Mouse (Mus musculus): ENCODE measurements around the gene Ly6g5b. TPM values are rescaled to one million over a fixed set of nuclear protein-coding genes. Genes with fewer than 3 reads are reported as not detected.
"Not testable (repeated sequence)": the region's sequence is repeated elsewhere in the genome, so short reads cannot be mapped to it uniquely, and the experiment has no call there.

The Ly6g5b gene
- total RNA-seq, 2 experiments from 2014 or later, result 0.59 TPM; not detected in 1

DNA sequence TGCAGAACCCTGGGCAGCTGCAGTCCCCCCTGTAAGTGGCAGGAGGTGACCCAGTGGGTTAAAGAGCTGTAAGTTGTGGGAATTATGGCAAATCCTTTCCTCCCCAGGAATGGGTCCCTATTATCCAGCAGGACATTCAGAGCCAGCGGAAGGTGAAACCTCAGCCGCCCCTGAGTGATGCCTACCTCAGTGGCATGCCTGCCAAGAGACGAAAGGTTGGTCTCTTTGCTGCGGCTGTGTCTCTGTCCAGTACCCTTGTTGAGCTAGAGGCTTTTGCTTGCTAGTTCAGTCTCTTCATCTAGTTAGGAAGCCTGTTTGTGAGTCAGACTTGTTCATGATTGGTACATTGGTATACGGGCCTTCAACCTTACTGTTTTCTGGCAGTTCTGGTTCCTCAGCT is 30.9 kb upstream of the Ly6g5b start:
- intact Hi-C loops (cut with DNase I), result no loop called here

DNA sequence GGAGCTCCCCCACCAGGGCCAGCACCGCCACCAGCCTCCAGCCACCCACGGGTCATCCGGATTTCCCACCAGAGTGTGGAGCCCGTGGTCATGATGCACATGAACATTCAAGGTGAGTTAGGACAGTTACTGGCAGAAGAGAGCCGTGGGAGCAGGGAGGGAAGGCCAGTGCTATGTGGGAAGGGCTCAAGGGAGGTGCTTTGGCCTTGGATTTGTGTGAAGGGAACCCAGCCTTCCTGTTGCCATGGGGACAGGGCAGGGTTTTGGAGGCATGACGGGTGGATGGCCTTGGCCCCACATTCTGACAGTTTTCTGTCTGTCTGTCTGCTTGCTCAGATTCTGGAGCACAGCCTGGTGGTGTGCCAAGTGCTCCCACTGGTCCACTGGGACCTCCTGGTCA is 26.7 kb upstream of the Ly6g5b start:
- no peak for DNase-seq (ENCODE audit: low spot score in 2 of 2)
- intact Hi-C loops (cut with DNase I), result loop anchor here (2.0 kb wide), 1 partner anchor 13 kb away; no protein-coding TSS in a partner anchor

More for the DNA sequence above, 30.9 kb upstream of the Ly6g5b start:
- no peak for DNase-seq (ENCODE audit: low spot score in 2 of 2)

DNA sequence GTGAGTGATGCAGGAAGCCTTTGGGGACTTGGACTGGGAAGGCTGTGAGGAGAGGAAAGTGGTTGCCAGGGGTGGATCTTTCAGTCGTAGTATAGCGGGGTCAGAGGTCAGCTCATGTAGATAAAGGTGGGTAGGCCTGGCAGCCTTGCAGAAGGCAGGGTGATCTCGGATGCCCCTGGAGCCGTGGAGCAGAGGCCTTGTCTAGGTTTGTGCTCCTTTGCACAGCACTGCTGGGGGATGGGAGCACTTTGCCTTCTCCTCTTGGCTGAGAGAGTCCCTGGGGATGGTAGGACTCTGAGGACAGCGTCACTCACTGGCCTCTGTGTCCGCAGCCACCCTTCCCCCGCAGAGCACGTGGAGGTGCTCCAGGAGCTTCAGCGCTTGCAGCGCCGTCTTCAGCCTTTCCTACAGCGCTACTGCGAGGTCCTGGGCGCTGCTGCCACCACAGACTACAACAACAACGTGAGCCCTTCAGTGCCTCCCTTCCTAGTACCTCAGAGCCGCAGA is 25.3 kb upstream of the Ly6g5b start:
- no peak for DNase-seq (ENCODE audit: low spot score in 2 of 2)
- intact Hi-C loops (cut with DNase I), result loop anchor here (2.0 kb wide), 1 partner anchor 14 kb away; no protein-coding TSS in a partner anchor

DNA sequence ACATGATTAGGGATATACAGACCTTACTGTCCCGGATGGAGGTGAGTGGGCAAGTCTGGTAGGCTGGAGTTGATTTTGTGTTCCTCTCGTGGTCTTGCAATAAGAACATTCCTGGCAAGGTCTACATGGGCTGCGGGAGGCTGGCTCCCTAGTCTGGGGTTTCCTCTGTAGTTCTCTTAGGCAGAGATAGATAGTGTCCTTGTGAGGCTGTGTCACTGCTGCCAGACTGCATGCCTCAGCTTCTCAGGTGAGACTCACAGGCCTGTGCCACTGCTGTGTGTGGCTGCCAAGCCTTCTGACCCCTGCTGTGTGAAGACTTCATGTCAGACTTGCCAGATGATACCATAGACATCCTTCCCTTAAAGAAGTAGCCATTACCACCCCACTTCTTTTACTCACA is 24.0 kb upstream of the Ly6g5b start:
- intact Hi-C loops (cut with DNase I), result no loop called here
- no peak for DNase-seq (ENCODE audit: low spot score in 2 of 2)

DNA sequence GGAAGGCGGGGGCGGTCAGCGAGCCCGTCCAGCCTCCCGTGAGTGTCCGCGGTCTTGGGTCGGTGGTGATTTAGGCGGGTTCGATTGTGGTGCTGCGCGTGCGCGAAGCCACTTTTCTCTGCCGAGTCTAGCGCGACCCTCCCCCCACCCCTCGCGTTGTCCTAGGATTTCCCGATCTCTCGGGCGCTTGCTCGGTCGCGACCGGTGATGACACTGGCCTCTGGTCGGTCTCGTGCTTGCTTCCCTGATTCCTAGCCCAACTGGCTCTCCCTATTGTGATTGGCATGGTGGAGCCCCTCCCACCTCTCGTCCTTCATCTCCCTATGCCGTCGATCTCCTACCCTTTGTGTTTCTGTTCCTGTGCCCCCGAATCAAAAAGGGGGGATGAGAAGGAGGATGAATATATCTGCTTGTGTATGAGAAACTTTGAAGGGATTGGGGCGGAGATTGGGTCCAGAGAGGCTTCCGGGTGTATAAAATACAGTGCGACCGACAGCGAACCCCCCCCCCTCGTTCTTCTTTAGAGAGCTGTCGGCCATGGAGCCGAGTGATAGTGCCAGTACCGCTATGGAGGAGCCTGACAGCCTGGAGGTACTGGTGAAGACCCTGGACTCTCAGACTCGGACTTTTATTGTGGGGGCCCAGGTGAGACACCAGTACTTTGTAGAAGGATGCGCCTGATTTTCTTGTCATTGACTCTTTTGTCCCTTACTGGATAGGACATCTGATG is 20.5 kb upstream of the Ly6g5b start:
- intact Hi-C loops (cut with DNase I), result no loop called here
- DNase-seq (ENCODE audit: low spot score in 2 of 2), result peak in 1 of 2 experiments; percentile 89

DNA sequence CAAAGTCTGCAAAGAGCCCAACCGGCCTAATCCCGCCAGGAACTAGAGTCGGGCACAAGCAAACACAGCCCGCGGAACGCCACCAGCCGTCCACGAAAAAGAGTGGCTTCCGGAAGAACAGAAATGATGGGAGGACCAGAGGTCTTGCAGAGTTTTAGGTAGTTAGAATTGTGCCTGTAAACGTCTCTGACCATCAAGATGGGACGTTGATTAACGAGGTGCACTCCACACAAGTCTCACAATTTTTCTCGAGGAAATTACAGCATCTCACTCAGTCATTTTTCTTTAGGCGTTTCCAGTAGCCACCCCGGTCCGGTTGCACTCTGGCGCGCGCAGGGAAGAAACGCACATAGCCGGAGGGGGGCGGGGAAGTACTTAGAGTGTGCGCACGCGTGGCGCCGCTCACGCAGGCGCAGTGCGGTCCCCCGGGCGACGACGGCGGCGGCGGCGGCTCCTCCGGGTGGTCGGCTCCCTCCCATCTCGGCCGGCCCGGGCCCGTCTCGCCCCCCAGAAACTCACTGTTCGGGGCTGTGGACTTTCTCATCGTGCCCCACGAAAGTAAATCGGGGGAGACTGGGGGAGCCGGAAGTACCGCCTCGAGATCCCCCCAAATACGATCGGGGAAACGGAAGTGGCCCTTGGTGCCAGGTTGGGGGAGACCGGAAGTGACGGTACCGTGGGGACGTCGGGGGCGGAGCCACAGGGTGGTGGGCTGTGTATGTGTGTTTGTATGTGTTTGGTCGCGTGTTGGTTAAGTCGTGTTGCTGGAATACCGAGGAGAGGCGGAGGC is 19.8 kb upstream of the Ly6g5b start, which contains the start of gene Bag6:
Gene Bag6 (plus strand): TSS at position 378 of the 790 bp plus-strand sequence.
- DNase-seq (ENCODE audit: low spot score in 2 of 2), result peak; percentile 94 to 96
- intact Hi-C loops (cut with DNase I), result no loop called here

DNA sequence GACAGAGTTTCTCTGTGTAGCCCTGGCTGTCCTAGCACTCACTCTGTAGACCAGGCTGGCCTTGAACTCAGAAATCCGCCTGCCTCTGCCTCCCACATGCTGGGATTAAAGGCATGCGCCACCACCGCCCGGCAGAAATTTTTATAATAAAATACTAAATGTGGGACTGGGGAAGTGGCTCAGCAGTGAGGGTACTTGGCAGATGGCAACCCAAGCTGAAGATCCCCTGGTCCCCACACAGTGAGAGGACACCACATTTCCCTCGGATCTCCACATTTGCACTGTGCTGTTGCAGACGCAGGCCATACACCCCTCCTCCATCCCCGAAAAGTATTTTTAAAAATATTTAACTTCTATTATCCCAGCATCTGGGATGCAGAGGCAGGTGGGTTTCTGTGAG is 18.3 kb upstream of the Ly6g5b start:
- DNase-seq (ENCODE audit: low spot score in 2 of 2), result no peak

DNA sequence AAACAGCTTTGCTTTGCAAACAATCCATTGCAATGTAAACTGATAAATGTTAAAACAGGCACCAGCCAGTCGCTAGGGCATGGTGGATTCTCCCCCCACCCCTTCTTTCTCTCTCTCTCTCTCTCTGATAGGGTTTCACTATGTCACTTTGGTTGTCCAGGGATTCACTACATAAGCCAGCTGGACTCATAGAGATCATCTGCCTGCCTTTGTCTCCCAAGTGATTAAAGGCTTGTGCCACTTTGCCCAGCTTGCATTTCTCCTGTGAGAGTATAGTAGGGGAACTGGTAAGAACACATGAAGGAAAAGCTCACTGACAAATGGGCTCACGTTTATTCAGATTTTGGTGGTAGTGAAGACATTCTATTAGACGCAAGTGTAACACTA is 16.9 kb upstream of the Ly6g5b start:
- intact Hi-C loops (cut with DNase I), result no loop called here
- DNase-seq (ENCODE audit: low spot score in 2 of 2), result no peak

More for the DNA sequence above, 18.3 kb upstream of the Ly6g5b start:
- intact Hi-C loops (cut with DNase I), result no loop called here

DNA sequence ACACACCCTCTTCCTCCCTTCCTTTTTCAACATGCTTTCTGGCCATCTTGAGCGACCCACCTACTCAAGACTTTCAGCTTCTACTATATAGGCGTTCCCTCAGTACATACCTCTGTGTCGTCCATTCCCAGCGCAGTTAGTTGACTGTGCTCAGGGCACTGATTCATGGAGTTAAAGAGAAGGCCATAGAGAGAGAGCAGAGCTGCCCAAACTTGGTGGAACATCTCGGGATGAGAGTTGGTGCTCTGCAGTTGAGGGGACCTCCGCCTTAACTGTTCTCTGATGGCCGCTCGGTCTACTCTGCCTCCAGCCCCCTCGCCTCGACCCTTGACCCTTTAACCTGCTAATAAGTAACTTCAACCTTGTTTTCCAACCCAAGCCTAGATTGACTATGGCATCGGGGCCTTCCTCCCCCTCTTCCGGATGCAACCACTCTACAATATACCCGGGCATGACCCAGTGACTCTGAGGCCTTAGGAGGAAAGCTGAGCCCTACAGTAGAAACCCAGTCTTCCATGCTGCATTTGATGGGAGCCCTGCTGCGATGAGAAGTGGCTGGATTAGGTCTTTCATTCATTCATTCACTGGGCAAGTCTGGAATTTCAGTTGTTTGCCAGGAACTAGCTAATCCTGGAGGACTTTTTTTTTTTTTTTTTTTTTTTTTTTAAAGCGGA is 16.4 kb upstream of the Ly6g5b start, which contains the start of gene Apom:
Gene Apom (minus strand): TSS at position 551 of the 674 bp plus-strand sequence.
- no peak for DNase-seq (ENCODE audit: low spot score in 2 of 2)
- intact Hi-C loops (cut with DNase I), result no loop called here

DNA sequence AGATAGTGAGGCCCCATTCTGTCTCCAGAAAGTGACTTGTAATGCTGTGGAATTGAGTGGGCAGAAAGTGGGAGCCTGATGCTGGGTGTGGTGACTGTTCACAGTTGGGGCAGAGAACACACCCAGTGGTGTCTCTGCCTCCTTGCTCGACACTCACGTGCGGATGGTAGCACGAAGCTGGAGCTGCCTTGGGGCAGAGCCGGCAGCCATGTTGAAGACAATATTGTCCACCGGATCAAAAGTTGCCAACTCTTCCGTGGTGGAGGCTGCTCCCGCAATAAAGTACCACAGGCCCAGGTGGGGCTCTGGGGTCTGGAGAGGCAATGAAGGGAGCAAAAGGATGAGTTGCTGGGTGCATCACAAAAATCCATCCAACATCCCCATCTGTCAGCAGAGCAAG is 15.8 kb upstream of the Ly6g5b start:
- intact Hi-C loops (cut with DNase I), result no loop called here
- no peak for DNase-seq (ENCODE audit: low spot score in 2 of 2)

DNA sequence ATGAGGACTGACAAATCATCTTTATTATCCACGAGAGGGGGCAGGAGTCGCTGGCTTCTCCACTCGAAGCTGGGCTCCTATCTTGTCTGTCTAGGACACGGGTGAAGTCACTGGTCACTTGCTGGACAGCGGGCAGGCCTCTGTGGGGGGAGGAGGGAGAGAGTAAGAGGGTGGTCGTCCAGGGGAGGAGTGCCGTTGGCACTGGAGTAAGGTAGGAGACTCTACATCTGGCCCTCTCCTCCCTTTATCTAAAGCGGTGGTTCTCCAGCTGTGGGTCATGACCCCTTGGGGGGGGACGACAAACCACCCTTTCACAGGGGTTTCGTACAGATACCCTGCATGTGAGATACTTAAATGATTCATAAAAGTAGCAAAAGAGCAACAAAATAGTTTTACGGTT is 13.8 kb upstream of the Ly6g5b start:
- no peak for DNase-seq (ENCODE audit: low spot score in 2 of 2)
- intact Hi-C loops (cut with DNase I), result no loop called here

DNA sequence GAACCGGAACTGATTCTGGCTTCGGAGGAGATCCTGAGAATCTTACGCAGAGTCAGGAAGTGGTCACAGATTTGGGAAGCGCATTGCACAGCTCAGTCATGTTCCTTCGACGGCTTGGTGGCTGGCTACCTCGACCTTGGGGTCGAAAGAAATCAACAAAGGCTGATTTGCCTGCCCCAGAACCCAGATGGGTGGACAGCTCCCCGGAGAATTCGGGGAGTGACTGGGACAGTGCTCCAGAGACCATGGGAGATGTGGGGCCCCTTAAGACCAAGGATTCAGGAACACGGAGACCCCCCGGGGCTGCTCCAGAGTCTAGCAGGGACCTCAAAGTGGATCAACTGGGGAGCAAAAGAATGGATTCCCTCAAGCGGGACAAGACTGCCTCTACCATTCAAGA is 11.8 kb upstream of the Ly6g5b start:
- no peak for DNase-seq (ENCODE audit: low spot score in 2 of 2)
- intact Hi-C loops (cut with DNase I), result no loop called here

DNA sequence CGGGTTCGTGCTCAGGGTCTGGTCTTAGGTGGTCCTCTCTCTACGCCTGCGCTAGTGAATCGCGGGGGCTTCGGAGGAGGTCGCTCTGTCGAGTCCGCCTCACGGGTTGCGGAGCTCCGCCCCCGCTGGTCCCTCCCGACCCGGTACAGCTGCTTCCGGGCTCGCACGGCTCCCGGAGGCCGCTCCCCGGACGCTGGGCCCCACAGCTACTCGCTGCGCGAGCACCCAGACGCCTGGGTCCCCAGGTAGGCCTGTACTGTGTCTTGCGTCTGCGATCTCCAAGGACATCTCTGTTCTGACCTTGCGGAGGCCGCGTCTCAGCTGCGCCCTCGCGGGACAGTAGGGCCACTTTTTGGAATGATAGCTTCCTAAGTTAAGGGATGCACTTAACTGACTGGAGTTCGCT is 11.0 kb upstream of the Ly6g5b start, which contains the start of gene D17H6S53E:
Gene D17H6S53E (plus strand): TSS at position 168 of the 406 bp plus-strand sequence.
- DNase-seq (ENCODE audit: low spot score in 2 of 2), result peak; percentile 31 to 71
- intact Hi-C loops (cut with DNase I), result no loop called here

DNA sequence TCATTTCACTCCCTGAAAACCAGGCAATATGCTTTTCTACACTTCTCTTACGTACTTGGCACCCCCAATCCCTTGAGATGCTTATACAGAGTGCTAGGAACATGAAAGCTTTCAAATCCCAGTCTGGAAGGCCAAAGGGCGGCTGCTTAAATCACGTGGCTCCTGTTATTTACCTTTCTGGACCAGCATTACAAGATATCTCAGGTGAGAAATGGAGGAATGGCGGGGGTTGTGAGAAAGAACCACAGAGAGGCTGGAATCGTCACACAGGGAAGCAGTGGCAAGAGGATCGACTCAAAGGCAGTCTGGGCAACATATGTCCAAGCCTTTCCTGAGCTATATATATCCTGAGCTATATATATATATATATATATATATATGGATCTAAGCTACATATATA is 10.3 kb upstream of the Ly6g5b start:
- intact Hi-C loops (cut with DNase I), result no loop called here
- DNase-seq (ENCODE audit: low spot score in 2 of 2), result no peak

DNA sequence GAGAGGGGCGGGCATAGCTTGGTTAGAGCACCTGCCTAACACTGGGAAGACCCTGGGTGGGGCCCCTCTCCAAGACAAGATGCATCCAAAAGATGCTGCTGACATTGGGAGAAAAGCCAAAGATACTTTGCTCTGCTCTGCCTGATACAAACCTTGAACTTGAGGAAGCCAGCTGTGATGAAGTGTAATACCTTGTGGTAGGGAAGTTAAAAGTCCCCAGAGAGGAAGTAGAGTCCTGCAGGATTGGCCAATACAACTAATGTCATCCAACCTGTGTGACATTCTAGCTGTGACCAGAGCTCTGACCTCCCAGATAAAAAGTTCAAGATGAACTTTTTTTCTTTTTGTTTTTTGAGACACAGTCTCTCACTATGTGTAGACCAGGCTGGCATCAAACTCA is 9.9 kb upstream of the Ly6g5b start:
- DNase-seq (ENCODE audit: low spot score in 2 of 2), result no peak
- intact Hi-C loops (cut with DNase I), result no loop called here

DNA sequence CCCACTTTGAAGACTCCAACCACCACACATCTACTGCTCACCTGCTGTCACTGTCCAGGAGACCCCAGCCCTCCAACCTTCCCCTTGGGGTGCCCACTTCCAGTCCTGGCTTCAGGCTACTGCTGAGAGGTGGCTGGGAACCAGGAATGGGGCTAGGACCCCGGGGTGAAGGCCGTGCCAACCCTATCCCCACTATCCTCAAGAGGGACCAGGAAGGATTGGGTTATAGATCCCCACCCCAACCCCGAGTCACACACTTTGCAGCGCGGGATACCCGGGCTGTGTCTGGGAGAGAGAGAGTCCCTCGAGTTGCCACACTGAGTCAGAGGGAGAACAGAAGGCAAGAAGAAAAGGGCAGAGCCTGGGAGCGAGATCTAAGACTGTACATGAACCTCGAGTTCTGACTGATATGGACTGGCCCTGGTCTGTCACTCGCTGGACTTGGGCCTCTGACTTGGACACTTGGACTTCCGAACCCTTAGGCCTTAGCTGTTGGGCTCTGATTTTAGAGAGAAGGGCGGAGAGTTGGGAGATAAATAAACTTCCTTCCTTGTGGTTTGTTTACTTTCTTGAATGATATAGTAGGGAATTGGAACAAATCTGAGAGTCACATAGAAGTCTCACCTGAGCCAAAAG is 9.2 kb upstream of the Ly6g5b start:
- intact Hi-C loops (cut with DNase I), result loop anchor here (5.0 kb wide), 1 partner anchor 113 kb away; the partner anchor contains the start of gene Nfkbil1
- not testable (repeated sequence) for DNase-seq (ENCODE audit: low spot score in 2 of 2)

DNA sequence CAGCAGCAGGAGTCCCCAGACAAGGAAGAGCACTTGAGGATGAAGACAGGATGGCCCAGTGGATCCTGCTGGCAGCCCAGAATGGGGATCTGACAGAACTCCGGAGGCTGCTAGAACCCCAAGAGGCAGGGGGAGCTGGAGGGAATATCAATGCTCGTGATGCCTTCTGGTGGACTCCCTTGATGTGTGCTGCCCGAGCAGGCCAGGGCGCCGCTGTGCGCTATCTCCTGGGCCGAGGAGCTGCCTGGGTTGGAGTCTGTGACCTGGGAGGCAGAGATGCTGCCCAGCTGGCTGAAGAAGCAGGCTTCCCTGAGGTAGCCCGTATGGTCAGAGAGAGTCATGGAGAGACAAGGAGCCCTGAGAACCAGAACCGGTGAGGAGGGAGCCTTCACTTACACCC is 8.1 kb upstream of the Ly6g5b start:
- intact Hi-C loops (cut with DNase I), result loop anchor here (5.0 kb wide), 1 partner anchor 114 kb away; the partner anchor contains the start of gene Nfkbil1
- DNase-seq (ENCODE audit: low spot score in 2 of 2), result not testable (repeated sequence)

DNA sequence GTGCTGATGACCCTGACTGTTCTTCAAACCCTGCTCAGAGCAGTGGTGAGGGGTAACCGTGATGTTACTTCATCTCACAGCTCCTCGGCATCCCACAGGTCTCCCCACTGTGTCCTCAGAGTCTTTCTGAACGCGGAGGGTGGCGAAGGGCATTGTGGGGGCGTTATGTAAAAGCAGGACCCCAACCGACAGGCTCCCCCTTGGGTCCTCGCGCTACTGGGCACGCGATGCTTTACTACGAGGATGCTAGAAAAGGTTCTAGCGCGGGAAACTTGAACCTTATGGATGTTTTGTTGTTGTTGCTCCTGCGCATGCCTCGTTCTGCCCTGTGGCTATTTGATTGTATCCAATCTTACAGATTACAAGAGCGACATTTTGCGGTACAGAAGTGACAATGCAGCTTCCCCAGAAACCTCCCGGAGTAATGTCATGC is 6.7 kb upstream of the Ly6g5b start, which contains the start of gene Csnk2b:
Gene Csnk2b (minus strand): TSS at position 183 of the 433 bp plus-strand sequence.
- intact Hi-C loops (cut with DNase I), result loop anchor here (5.0 kb wide), 1 partner anchor 115 kb away; the partner anchor contains the start of gene Nfkbil1
- peak; percentile 73 to 89 for DNase-seq (ENCODE audit: low spot score in 2 of 2)

Data from left cerebral cortex, postnatal 14 days (tissue).